Mouse (Mus musculus): ENCODE data around the gene Taar7f. TPM values are rescaled to one million over a fixed set of nuclear protein-coding genes. Genes with fewer than 3 reads are reported as not detected.

Gene Taar7f
- total RNA-seq, 2 experiments from 2014 or later = not detected

Other genes starting within 250 kb of the Taar7f start
- under 1 TPM in 1 of 2 experiments, not detected in 1; 0.25 TPM for gene Vnn3, start 198.0 kb upstream of the Taar7f start, total RNA-seq (2021)
- under 1 TPM in 1 of 2 experiments, not detected in 1; 0.23 TPM for gene Vnn1, start 154.8 kb upstream of the Taar7f start, total RNA-seq (2021)
- not detected for gene Taar1, start 129.2 kb upstream of the Taar7f start, total RNA-seq (2021)
- not detected for gene Taar2, start 110.9 kb upstream of the Taar7f start, total RNA-seq (2021)
- gene Taar3, start 100.0 kb upstream of the Taar7f start, total RNA-seq (2021) = not detected
- gene Taar4, start 89.0 kb upstream of the Taar7f start, total RNA-seq (2021) = not detected
- not detected for gene Taar5, start 78.8 kb upstream of the Taar7f start, total RNA-seq (2021)
- not detected for gene Taar6, start 63.9 kb upstream of the Taar7f start, total RNA-seq (2021)
- not detected for gene Taar7a, start 56.0 kb upstream of the Taar7f start, total RNA-seq (2021)
- not detected for gene Taar7b, start 49.6 kb upstream of the Taar7f start, total RNA-seq (2021)
- gene Taar7d, start 22.3 kb upstream of the Taar7f start, total RNA-seq (2021) = not detected
- not detected for gene Taar7e, start 11.9 kb upstream of the Taar7f start, total RNA-seq (2021)
- not detected for gene Taar8a, start 27.0 kb downstream of the Taar7f start, total RNA-seq (2021)
- not detected for gene Taar8b, start 42.8 kb downstream of the Taar7f start, total RNA-seq (2021)
- not detected for gene Taar8c, start 52.4 kb downstream of the Taar7f start, total RNA-seq (2021)
- gene Taar9, start 60.0 kb downstream of the Taar7f start, total RNA-seq (2021) = not detected
- 100 to 1,000 TPM; 128 to 129 TPM for gene Stx7, start 99.8 kb downstream of the Taar7f start, total RNA-seq (2021)
- 1 to 10 TPM; 8.2 to 8.8 TPM for gene Moxd1, start 174.0 kb downstream of the Taar7f start, total RNA-seq (2021)